Mouse (Mus musculus) hindbrain, postnatal 0 days (tissue): ENCODE results near the gene Lgr4. TPM values are rescaled to one million over a fixed set of nuclear protein-coding genes. Genes with fewer than 3 reads are reported as not detected.

ENCODE experiments used
- ATAC-seq: fragments of 200-750 bp; cut with Nextera tagmentation; 2 replicates; pipeline ENCODE4 v1.8.0; 2017; ENCODE audit warnings: mild to moderate bottlenecking, moderate TSS enrichment, moderate library complexity
- DNase-seq: peaks from one replicate; pipeline ENCODE4 v3.0.0-alpha.2; 2015; ENCODE audit warnings: low spot score
- H3K27ac ChIP-seq: fragments of 300-500 bp; sonication (generic); 2 replicates; pipeline ENCODE4 v1.5.1; 2014; ENCODE audit warnings: mild to moderate bottlenecking
- H3K27me3 ChIP-seq: fragments of 300-500 bp; sonication (generic); 2 replicates; pipeline ENCODE4 v1.6.1; 2014; ENCODE audit warnings: low read length, mixed read lengths; ENCODE audit not compliant: insufficient read depth
- H3K36me3 ChIP-seq: fragments of 300-500 bp; sonication (generic); 2 replicates; pipeline ENCODE4 v1.6.1; 2014; ENCODE audit warnings: low read length, mixed read lengths; ENCODE audit not compliant: insufficient read depth
- H3K4me1 ChIP-seq: fragments of 300-500 bp; sonication (generic); 2 replicates; pipeline ENCODE4 v1.6.1; 2014; ENCODE audit warnings: antibody characterized with exemption, low read length, mixed read lengths; ENCODE audit not compliant: insufficient read depth
- H3K4me2 ChIP-seq: fragments of 300-500 bp; sonication (generic); 2 replicates; pipeline ENCODE4 v1.6.1; 2014; ENCODE audit warnings: low read depth, mild to moderate bottlenecking, low read length, moderate library complexity, mixed read lengths
- H3K4me3 ChIP-seq: fragments of 300-500 bp; sonication (generic); 2 replicates; pipeline ENCODE4 v1.5.1; 2014; ENCODE audit warnings: low read length
- H3K9ac ChIP-seq: fragments of 300-500 bp; sonication (generic); replicated peaks from 2 replicates; pipeline ENCODE4 v1.6.1; 2014; ENCODE audit warnings: mild to moderate bottlenecking, low read length, moderate library complexity, mixed read lengths
- H3K9me3 ChIP-seq: fragments of 300-500 bp; sonication (generic); 2 replicates; pipeline ENCODE4 v1.6.1; 2016; ENCODE audit warnings: low read length, mixed read lengths
- CTCF ChIP-seq: IDR thresholded peaks from 2 replicates; pipeline ENCODE4 v1.5.1; 2016; ENCODE audit warnings: antibody characterized with exemption, control low read depth, low read depth
- WGBS: fragments of 180-500 bp; shearing (Covaris S2); extraction: QIAGEN DNeasy Blood & Tissue Kit; methylation state at CpG from one replicate; pipeline ENCODE4 v1.1.7; 2014; 5-methylcytosine and 5-hydroxymethylcytosine counted together
- polyA plus RNA-seq: library from polyadenylated mRNA; unstranded; fragments of >200 nt; fragmentation: Nextera tagmentation; extraction: Ambion mirVana; gene quantifications from 2 replicates; pipeline ENCODE4 v1.2.1, GENCODE M21; 2015
- total RNA-seq: library from RNA; depleted of rRNA; stranded (reverse); fragments of >200 nt; gene quantifications from 2 replicates; pipeline ENCODE4 v1.2.3, GENCODE M21; 2014

The Lgr4 gene
- total and polyA plus RNA-seq, 2 experiments from 2014 or later = 9.0 to 27.9 TPM

DNA sequence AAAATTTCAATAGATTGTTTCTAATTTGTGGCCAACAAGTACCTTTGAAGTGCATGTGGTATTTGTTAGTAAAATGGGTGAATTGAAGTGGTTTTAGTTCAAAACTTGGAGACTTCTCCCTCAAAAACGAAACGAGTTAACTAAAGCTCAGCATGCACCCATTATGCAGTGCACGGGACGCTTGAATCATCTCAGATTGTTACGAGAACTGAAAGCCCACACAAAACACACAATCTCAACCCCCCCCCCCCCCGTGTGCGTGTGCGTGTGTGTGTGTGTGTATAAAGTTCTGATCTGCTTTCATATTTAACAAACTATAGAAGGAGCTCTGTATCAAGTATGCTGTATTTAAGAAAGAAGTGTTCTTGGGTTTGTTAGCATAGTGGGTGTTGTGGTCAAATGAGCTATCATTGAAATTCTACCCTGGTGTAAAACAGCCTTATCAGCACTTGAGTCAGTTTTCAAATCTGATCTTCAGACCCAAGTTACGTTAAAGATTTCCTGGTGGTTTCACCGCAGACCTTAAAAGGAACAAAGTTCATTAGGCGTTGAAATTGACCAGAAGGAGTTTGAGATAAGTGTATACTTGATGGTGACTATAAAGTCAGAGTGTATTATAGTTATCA is 75.1 kb downstream of the Lgr4 start:
- H3K9me3 ChIP-seq = no peaks in the 10 kb centered on the region
- H3K4me3 ChIP-seq = no peak overlapping the region
- no peaks in the 10 kb centered on the region for H3K27me3 ChIP-seq
- 51% methylated on average over 11 of the region's 11 CpGs for WGBS
- TF ChIP-seq CTCF = no peak
- H3K9ac ChIP-seq = no peak overlapping the region
- no peak for DNase-seq
- no peaks in the 10 kb centered on the region for H3K36me3 ChIP-seq
- ATAC-seq = no peak
- no peak overlapping the region for H3K27ac ChIP-seq
- H3K4me2 ChIP-seq = no peak overlapping the region
- no peaks in the 10 kb centered on the region for H3K4me1 ChIP-seq

DNA sequence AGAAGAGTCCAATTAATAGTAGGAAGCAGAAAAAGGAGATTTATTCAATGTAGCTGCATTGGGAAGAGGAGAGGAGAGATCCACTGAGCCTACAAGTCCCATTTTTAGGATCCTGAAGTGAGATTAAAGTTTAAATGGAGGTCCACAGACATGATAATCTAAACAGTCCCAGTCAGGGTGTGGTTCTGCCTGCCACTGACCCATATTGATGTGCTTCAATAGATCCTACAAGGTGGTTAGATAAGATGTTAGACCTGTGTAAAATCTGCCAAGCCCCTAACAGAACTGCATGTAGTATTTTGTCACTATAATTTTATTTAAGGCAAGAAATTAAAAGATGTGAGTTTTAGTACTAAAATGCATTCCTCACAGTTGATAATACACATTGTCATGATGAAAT is 76.0 kb downstream of the Lgr4 start:
- DNase-seq = no peak
- H3K9ac ChIP-seq = no peak overlapping the region
- no peak for TF ChIP-seq CTCF
- H3K9me3 ChIP-seq = no peaks in the 10 kb centered on the region
- H3K27ac ChIP-seq = no peak overlapping the region
- H3K4me2 ChIP-seq = no peak overlapping the region
- H3K4me1 ChIP-seq = no peaks in the 10 kb centered on the region
- no peaks in the 10 kb centered on the region for H3K27me3 ChIP-seq
- no peak for ATAC-seq
- no peaks in the 10 kb centered on the region for H3K36me3 ChIP-seq
- no peak overlapping the region for H3K4me3 ChIP-seq

DNA sequence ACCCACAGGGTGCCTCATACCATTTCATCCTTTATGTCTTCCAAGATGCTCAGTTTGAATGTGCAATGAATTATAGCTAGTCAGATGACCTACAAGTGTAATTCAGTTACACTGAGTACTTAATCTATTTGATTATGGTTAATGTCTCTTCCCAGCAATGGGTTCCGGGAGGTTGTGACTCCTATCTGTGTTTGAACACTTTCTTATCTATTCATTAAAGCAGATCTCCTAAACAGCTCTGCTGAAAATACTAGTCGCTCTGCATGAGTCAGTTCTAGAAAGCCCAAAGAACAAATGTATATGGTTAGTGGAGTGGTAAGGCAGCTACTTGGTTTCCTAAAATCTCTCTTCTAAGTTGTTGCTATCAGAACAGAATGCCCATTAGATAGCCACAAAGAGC is 77.6 kb downstream of the Lgr4 start:
- DNase-seq = no peak
- no peak overlapping the region for H3K4me3 ChIP-seq
- H3K36me3 ChIP-seq = no peaks in the 10 kb centered on the region
- H3K4me2 ChIP-seq = no peak overlapping the region
- H3K9me3 ChIP-seq = no peaks in the 10 kb centered on the region
- no peaks in the 10 kb centered on the region for H3K4me1 ChIP-seq
- no peaks in the 10 kb centered on the region for H3K27me3 ChIP-seq
- TF ChIP-seq CTCF = no peak
- 79% methylated on average over 2 of the region's 2 CpGs for WGBS
- ATAC-seq = no peak
- H3K9ac ChIP-seq = no peak overlapping the region
- H3K27ac ChIP-seq = no peak overlapping the region

DNA sequence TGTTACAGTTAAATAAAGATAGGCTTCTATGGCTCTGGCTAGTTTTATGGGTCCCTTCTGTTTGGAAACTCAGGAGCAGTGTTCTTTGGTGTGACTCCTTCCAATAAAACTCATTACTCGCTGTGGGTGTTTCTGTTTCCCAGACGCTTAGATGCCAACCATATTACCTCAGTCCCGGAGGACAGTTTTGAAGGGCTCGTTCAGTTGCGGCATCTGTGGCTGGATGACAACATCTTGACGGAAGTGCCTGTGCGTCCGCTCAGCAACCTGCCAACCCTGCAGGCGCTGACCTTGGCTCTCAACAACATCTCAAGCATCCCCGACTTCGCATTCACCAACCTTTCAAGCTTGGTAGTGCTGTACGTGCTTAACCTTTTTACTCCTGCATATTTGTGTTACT is 79.0 kb downstream of the Lgr4 start:
- no peaks in the 10 kb centered on the region for H3K27me3 ChIP-seq
- DNase-seq (no peak), ATAC-seq (no peak)
- H3K4me2 ChIP-seq = no peak overlapping the region
- 60% methylated on average over 12 of the region's 12 CpGs for WGBS
- H3K9ac ChIP-seq = no peak overlapping the region
- no peaks in the 10 kb centered on the region for H3K9me3 ChIP-seq
- no peak for TF ChIP-seq CTCF
- no peak overlapping the region for H3K4me3 ChIP-seq
- H3K36me3 ChIP-seq = no peaks in the 10 kb centered on the region
- no peak overlapping the region for H3K27ac ChIP-seq
- no peaks in the 10 kb centered on the region for H3K4me1 ChIP-seq

DNA sequence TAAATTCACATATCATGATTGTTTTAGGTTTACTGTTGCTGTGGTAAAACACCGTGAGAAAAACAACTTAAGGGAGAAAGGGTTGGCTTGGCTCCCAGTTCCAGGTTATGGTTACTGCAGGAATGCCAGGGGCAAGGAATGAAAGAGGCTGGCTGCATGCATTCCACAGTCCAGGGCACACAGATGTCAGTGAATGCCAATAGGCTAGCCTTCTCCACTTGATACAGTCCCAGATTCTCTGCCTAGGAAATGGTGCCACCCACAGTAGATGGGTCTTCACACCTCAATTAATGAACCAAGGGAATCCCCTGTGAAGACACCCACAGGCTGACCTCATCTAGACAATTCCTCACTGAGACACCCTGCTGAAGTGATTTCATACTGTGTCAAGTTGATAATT is 87.2 kb downstream of the Lgr4 start:
- Histone ChIP-seq H3K4me2 (no peak overlapping the region), H3K9me3 (no peaks in the 10 kb centered on the region), H3K4me1 (no peaks in the 10 kb centered on the region), H3K9ac (no peak overlapping the region), H3K27me3 (no peaks in the 10 kb centered on the region), H3K4me3 (no peak overlapping the region), H3K27ac (no peak overlapping the region), H3K36me3 (peaks cover 3% of the 10 kb centered on the region; the same call in 1 of the 2 replicates)
- no peak for DNase-seq
- peak; percentile 55; the same call in 1 of the 2 replicates for ATAC-seq
- no peak for TF ChIP-seq CTCF
- WGBS = 35% methylated on average over 1 of the region's 1 CpGs

DNA sequence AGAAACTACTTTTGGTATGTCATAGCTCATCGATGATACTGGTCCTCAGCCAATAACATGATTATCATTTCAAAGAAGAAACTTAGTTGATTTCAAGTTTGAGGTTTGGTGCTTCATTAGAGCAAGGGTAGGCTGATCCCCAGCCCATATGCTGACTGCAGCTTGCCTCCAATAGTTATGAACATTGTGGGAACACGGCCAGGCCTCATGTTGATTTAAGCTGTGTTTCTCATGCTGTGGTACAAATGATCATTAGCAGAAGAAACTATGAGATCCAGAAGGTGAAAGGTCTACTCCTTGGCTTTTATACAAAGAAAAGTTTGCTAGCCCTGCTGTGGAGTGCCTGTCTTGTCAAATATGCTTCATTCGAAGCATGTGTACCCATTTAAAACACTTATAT is 87.7 kb downstream of the Lgr4 start:
- peak; percentile 46 for DNase-seq
- Histone ChIP-seq H3K4me3 (no peak overlapping the region), H3K9ac (no peak overlapping the region), H3K4me1 (no peaks in the 10 kb centered on the region), H3K27ac (no peak overlapping the region), H3K36me3 (peaks cover 3% of the 10 kb centered on the region; the same call in 1 of the 2 replicates), H3K9me3 (no peaks in the 10 kb centered on the region), H3K4me2 (no peak overlapping the region), H3K27me3 (no peaks in the 10 kb centered on the region)
- TF ChIP-seq CTCF = no peak
- 45% methylated on average over 3 of the region's 3 CpGs for WGBS
- ATAC-seq = no peak

DNA sequence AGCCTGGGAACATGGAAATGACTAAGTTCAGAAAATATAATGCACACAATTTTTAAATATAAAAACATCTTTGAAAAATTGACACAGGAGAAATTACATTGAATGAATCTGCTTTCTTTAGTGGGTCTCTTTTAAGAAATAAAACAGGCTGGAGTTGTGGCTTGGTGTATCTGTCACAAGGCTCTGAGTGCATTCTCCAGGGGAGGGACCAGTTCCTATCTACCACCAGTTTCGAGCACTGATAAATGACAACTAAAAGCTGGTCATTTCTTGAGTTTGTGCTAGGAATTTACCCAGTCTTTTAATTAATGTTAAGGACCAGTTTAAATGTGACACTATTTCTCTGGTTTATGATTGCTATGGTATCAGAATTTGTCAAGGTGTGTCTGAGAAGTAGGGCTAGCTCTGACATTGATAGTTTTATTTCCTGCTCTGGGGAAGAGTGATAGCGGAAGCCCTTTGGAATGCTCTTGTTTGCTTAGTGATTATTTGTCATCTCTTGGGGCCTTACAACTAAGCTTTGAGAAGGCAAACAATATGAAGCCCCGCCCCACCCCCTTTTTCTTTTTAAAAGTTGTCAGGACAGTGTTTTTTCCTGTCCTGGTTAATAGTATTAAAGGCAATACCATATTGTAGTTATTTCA is 88.3 kb downstream of the Lgr4 start:
- TF ChIP-seq CTCF = no peak

More for the DNA sequence above, 88.3 kb downstream of the Lgr4 start:
- WGBS = 92% methylated on average over 3 of the region's 3 CpGs
- peaks cover 3% of the 10 kb centered on the region; the same call in 1 of the 2 replicates for H3K36me3 ChIP-seq
- H3K9ac ChIP-seq = no peak overlapping the region
- DNase-seq (no peak), ATAC-seq (no peak)
- no peak overlapping the region for H3K4me2 ChIP-seq
- no peak overlapping the region for H3K27ac ChIP-seq
- no peaks in the 10 kb centered on the region for H3K27me3 ChIP-seq
- H3K4me3 ChIP-seq = no peak overlapping the region
- no peaks in the 10 kb centered on the region for H3K9me3 ChIP-seq
- no peaks in the 10 kb centered on the region for H3K4me1 ChIP-seq
